Mouse (Mus musculus) spleen, adult 2 months (tissue): Measurements from ENCODE around the gene Galnt14. TPM values are rescaled to one million over a fixed set of nuclear protein-coding genes. Genes with fewer than 3 reads are reported as not detected.

ENCODE experiments used
- DNase-seq, 2 experiments: peaks; one replicate each; pipeline versions ENCODE4 v3.0.0 to v3.0.0-alpha.2; 2012 to 2021; ENCODE audit warnings: low spot score in 2 of 2, low read depth in 1 of 2
- H3K27ac ChIP-seq: fragments of 200-500 bp; 2 replicates; pipeline ENCODE4 v1.5.1; 2012; ENCODE audit warnings: low read length, inconsistent platforms; ENCODE audit not compliant: insufficient read depth
- H3K27me3 ChIP-seq: fragments of 200-500 bp; 2 replicates; pipeline ENCODE4 v1.6.1; 2012; ENCODE audit warnings: mild to moderate bottlenecking, moderate library complexity, low read length, inconsistent platforms; ENCODE audit not compliant: control insufficient read depth, insufficient read depth
- H3K36me3 ChIP-seq: fragments of 200-500 bp; 2 replicates; pipeline ENCODE4 v1.6.1; 2012; ENCODE audit warnings: mild to moderate bottlenecking, low read length, inconsistent platforms; ENCODE audit not compliant: control insufficient read depth, insufficient read depth
- H3K4me1 ChIP-seq: fragments of 200-500 bp; 2 replicates; pipeline ENCODE4 v1.6.1; 2011; ENCODE audit warnings: inconsistent platforms; ENCODE audit not compliant: control insufficient read depth, insufficient read depth, insufficient read length
- H3K4me3 ChIP-seq: fragments of 200-500 bp; 2 replicates; pipeline ENCODE4 v1.5.1; 2011; ENCODE audit warnings: mild to moderate bottlenecking, inconsistent platforms; ENCODE audit not compliant: insufficient read depth, insufficient read length; ENCODE audit errors: extremely low read depth
- CTCF ChIP-seq: fragments of 200-500 bp; IDR thresholded peaks from 2 replicates; pipeline ENCODE4 v1.5.1; 2011; ENCODE audit warnings: mild to moderate bottlenecking, inconsistent platforms; ENCODE audit not compliant: insufficient read depth, insufficient read length, insufficient replicate concordance; ENCODE audit errors: extremely low read depth
- POLR2A ChIP-seq: fragments of 200-500 bp; IDR thresholded peaks from 2 replicates; pipeline ENCODE4 v1.6.1; 2011; ENCODE audit warnings: low read depth, low read length, inconsistent platforms
- WGBS: fragments of 180-500 bp; shearing (Covaris S2); methylation state at CpG from one replicate; pipeline ENCODE4 v1.1.7; 2018; 5-methylcytosine and 5-hydroxymethylcytosine counted together
- polyA plus RNA-seq: library from polyadenylated mRNA; depleted of rRNA; stranded (reverse); fragments of >200 nt; gene quantifications from 2 replicates; pipeline ENCODE4 v1.2.3, GENCODE M21; 2012

Gene Galnt14
- polyA plus RNA-seq, 1 experiment: 0.60 TPM

DNA sequence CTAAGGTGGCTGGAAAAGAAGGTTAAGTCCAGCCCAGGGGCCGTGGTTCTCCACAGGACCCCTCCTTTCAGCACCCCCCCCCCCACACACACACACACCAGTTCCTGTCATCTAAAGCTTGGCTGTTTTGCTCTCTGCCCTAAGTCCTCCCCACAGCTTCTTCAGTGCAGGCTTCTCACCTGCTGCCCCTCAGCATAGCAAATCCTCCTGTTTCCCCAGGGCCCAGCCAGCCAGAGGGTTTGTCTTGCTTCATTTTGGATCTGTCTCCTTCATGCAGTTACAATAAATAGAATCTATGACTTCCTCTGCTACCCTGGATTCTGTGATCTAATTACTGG, 169.1 kb downstream of the Galnt14 start:
- no peaks in the 10 kb centered on the region for H3K36me3 ChIP-seq
- TF ChIP-seq CTCF (no peak), POLR2A (no peak)
- H3K27me3 ChIP-seq: no peaks in the 10 kb centered on the region
- WGBS: 7% methylated on average over 1 of the region's 1 CpGs
- peaks cover 6% of the 10 kb centered on the region; the same call in 1 of the 2 replicates for H3K4me1 ChIP-seq
- no peak overlapping the region for H3K4me3 ChIP-seq
- DNase-seq: no peak
- peak overlapping the region; percentile 4; the same call in 1 of the 2 replicates for H3K27ac ChIP-seq

DNA sequence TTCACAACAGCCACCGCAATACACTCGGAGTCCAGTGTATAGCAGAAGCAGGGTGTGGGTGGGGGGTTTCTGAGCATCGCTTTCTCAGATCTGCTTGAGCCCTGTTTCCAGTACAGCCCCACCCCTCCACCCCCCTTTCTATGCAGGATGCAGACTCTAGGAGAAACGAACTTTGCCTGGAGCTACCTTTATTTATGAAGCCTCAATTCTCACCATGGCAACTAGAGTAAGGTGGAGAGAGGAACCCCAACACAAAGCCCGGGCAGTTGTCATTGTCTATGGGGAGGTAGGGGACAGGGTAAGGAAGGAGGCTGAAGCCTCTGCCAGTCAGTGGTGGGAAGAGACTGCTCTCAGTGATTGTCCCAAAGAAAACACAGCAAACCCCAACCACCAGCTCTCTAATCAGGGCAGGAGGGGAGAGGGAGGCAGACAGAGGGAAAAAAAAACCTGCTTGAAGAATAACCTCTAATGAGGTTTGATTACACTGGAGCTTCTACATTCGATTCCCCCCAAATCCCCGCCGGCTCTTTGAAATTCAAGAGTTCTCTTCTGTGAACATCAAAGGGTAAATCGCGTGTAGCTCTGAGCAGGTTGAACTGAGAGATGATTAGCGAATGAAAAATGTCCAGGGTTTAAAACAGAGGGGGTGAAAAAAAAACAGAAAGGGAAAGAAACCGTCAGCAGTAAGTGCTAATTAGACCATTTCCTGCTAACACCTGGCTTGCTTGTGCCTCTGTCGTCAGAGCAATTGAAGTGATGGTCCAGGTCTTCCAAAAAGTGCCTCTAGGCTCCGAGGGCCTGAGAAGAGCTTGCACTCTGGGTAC, 169.6 kb downstream of the Galnt14 start:
- H3K27ac ChIP-seq: peak overlapping the region; percentile 4; the same call in 1 of the 2 replicates
- WGBS: 26% methylated on average over 14 of the region's 14 CpGs

DNA sequence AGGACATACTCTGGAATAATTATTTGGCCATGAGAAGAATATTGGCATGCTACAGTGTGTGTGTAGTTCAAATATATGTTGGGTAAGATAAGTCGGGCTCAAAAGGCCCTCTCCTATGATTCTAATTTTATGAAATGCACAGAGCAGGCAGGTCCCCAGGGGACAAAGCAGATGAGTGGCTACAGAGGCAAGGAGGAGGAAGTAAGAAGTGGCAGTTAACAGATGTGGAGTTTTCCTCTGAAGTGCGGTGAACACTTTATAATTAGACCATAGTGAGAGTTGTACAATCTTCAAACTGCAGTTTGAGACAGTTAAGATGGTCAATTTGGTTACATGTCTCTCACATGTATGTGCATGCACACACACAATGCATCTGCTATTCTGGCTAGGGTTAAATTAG, 178.4 kb downstream of the Galnt14 start:
- no peak overlapping the region for H3K4me3 ChIP-seq
- H3K4me1 ChIP-seq: peaks cover 13% of the 10 kb centered on the region
- no peaks in the 10 kb centered on the region for H3K36me3 ChIP-seq
- WGBS: 5% methylated on average over 2 of the region's 2 CpGs
- H3K27ac ChIP-seq: 0 out of 2 replicates have a peak overlapping the region, but pooled peaks have one; percentile 12
- TF ChIP-seq POLR2A (no peak), CTCF (no peak)
- DNase-seq: peak; percentile 26
- H3K27me3 ChIP-seq: no peaks in the 10 kb centered on the region

More for the DNA sequence above, 169.6 kb downstream of the Galnt14 start:
- peaks cover 6% of the 10 kb centered on the region; the same call in 1 of the 2 replicates for H3K4me1 ChIP-seq
- TF ChIP-seq CTCF: no peak
- no peak for TF ChIP-seq POLR2A
- no peaks in the 10 kb centered on the region for H3K36me3 ChIP-seq
- no peak overlapping the region for H3K4me3 ChIP-seq
- no peaks in the 10 kb centered on the region for H3K27me3 ChIP-seq
- peak in 1 of 2 experiments; percentile 18 for DNase-seq

DNA sequence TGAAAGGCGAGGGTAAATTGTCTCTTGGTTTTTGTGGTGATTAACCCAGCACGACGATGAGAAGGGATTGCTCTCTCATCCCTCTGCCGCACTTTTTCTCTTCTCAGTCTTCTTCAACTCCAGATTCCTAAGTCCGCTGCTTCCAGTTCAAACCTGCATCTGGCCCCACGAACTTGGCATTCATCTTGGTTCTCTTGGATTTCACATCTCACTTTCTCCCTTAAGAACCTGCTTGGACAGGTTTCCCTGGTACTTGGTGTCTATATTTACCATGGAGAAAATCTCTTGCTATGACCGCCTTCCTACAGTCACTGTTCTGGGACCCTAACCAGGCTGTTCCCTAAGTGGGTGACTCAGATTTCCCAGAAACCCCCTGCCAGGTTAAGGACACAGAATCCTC, 188.1 kb downstream of the Galnt14 start:
- TF ChIP-seq CTCF (no peak), POLR2A (no peak)
- Histone ChIP-seq H3K4me3 (no peak overlapping the region), H3K27me3 (no peaks in the 10 kb centered on the region), H3K36me3 (no peaks in the 10 kb centered on the region), H3K27ac (no peak overlapping the region), H3K4me1 (no peaks in the 10 kb centered on the region)
- WGBS: 90% methylated on average over 7 of the region's 7 CpGs
- DNase-seq: no peak

DNA sequence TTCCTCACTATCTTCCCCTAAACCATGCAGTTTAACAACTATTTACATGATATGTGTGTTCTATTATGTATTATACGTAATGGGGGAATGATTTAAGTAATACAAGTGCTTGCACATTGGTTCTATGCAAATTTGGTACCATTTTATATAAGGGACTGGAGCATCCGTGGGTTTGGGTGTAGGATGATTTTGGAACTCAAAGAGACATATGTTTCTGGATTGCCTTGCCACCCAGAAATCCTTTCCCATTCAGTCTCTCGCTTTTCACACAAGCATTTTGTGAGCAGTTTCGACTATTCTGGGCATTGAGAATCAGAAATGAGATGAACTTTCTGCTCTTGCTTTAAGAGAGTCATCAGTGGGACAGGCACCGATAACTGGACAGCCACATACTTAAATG, 190.9 kb downstream of the Galnt14 start:
- WGBS: 87% methylated on average over 5 of the region's 5 CpGs
- TF ChIP-seq POLR2A: no peak
- TF ChIP-seq CTCF: no peak
- H3K4me3 ChIP-seq: no peak overlapping the region

DNA sequence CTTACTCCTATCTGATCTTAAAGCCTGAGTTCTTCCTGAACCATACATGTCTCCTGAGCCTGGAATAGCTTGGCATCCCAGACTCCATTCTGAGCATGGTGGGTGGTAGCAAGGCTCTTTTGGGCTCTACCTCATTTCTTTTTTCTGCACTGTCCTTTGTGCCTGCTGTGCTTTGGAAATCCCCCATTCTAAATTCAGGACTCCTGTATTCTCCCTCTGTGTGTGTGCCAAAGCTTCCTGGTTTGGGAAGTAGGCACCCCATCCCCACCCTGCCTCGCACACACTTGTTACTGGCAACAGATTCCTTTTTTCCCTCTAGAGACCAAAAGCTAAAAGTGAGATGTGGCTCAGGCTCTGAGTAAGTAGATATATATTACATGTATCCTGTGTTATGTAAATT, 191.9 kb downstream of the Galnt14 start:
- Histone ChIP-seq H3K4me3 (no peak overlapping the region), H3K36me3 (no peaks in the 10 kb centered on the region), H3K4me1 (no peaks in the 10 kb centered on the region), H3K27ac (no peak overlapping the region), H3K27me3 (no peaks in the 10 kb centered on the region)
- TF ChIP-seq POLR2A: no peak
- no peak for TF ChIP-seq CTCF
- WGBS: 89% methylated on average over 1 of the region's 1 CpGs
- no peak for DNase-seq

More for the DNA sequence above, 190.9 kb downstream of the Galnt14 start:
- H3K4me1 ChIP-seq: no peaks in the 10 kb centered on the region
- no peaks in the 10 kb centered on the region for H3K27me3 ChIP-seq
- H3K27ac ChIP-seq: no peak overlapping the region
- no peaks in the 10 kb centered on the region for H3K36me3 ChIP-seq
- no peak for DNase-seq

DNA sequence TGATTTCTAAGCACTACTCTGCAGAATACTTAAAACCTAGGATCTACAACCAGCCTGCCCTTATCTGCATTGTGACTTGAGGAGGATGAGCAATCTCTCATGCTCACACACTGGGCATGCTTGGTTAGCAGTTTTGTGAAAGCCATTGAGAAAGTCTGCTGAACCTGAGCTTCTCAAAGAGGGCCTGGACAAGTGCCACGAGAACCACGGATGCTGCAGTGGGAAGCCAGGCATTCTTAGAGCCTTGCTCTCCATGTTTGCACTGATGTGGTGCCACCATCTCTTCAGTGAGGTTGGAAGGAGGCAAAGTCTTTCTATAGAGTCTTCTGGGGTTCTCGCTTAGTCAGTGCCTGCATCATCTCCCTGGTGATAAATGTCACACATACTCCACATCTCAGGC, 194.7 kb downstream of the Galnt14 start:
- Histone ChIP-seq H3K4me1 (0 out of 2 replicates have a peak, but pooled peaks cover 2% of the 10 kb centered on the region), H3K4me3 (no peak overlapping the region), H3K36me3 (no peaks in the 10 kb centered on the region), H3K27me3 (no peaks in the 10 kb centered on the region), H3K27ac (no peak overlapping the region)
- TF ChIP-seq POLR2A (no peak), CTCF (no peak)
- WGBS: 87% methylated on average over 3 of the region's 3 CpGs
- DNase-seq: no peak
